Mouse (Mus musculus): ENCODE results near the gene Gm10944. TPM values are rescaled to one million over a fixed set of nuclear protein-coding genes. Genes with fewer than 3 reads are reported as not detected.

The Gm10944 gene
- not detected in 2 replicates for polyA plus RNA-seq (2014; fragmentation: Nextera tagmentation; extraction: Ambion mirVana)

GRCm38 (mm10) chr10:10681048-10681447 is at the start of gene Gm10944:
Gene Gm10944 (plus strand): TSS chr10:10681348.
- H3K27ac ChIP-seq (replicated peaks; ENCODE audit: low read depth, low read length): no peak within 1 kb of the TSS
- no peaks in the 10 kb centered on the region for H3K4me1 ChIP-seq (ENCODE audit: control insufficient read depth, insufficient read depth, low read length)
- no peak within 1 kb of the TSS for H3K4me3 ChIP-seq (ENCODE audit: low read depth, low read length)
- ATAC-seq (ENCODE audit: low read depth): no peak
- WGBS: 88% methylated on average over 1 of the region's 1 CpGs
- no peak within 1 kb of the TSS for H3K4me2 ChIP-seq (ENCODE audit: low read depth, low read length)
- no peaks in the 10 kb centered on the region for H3K9me3 ChIP-seq (ENCODE audit: control insufficient read depth, low read length)
- no peaks in the 10 kb centered on the region for H3K27me3 ChIP-seq (replicated peaks; ENCODE audit: control insufficient read depth, insufficient read depth, low read length)
- no peak for DNase-seq (ENCODE audit: low spot score)
- no peaks in the 10 kb centered on the region for H3K36me3 ChIP-seq (ENCODE audit: control insufficient read depth, insufficient read depth, low read length)
- no peak within 1 kb of the TSS for H3K9ac ChIP-seq (ENCODE audit: low read depth, low read length)

DNA sequence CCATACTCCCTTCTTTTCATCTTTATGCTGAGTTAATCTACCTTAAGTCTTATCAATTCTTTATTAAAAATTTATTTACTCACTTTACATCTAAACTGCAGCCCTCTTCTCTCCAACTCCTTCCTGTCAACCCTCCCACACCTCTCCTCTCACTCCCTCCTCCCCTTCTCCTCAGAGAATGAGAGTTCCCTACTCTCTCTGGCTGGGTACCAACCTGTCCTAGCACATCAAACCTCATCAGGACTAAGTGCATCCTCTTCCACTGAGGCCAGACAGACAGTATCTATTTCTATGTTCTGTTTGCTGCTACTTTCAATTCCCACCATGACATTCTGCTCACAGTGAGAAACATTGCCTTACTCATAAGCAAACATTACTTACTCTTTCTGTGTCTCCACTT is 25.2 kb upstream of the Gm10944 start:
- H3K27ac ChIP-seq (replicated peaks; ENCODE audit: low read depth, low read length): no peak overlapping the region
- no peaks in the 10 kb centered on the region for H3K36me3 ChIP-seq (ENCODE audit: control insufficient read depth, insufficient read depth, low read length)
- H3K9me3 ChIP-seq (ENCODE audit: control insufficient read depth, low read length): no peaks in the 10 kb centered on the region
- H3K4me2 ChIP-seq (ENCODE audit: low read depth, low read length): no peak overlapping the region
- H3K4me3 ChIP-seq (ENCODE audit: low read depth, low read length): no peak overlapping the region
- H3K4me1 ChIP-seq (ENCODE audit: control insufficient read depth, insufficient read depth, low read length): no peaks in the 10 kb centered on the region
- DNase-seq (ENCODE audit: low spot score) (no peak), ATAC-seq (ENCODE audit: low read depth) (no peak)
- H3K9ac ChIP-seq (ENCODE audit: low read depth, low read length): no peak overlapping the region
- H3K27me3 ChIP-seq (replicated peaks; ENCODE audit: control insufficient read depth, insufficient read depth, low read length): no peaks in the 10 kb centered on the region

DNA sequence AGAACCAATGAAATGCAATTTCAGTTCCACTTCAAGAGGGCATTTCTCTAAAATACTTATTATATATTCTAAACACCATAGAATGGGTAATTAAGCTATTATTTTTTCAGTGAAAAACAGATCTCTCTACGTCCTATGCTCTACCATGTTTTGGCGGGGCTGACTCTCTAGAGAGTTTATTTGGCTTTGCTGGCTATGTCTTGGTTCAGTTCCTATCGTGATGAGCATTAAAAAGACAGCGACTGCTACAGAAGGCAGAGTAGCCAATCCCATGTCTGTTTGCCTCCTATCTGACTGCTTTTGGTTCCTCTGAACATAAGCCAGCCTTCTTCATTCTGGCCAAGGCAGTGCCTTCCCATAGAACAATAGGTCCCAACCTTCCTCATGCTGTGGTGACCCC is 24.5 kb upstream of the Gm10944 start:
- no peak overlapping the region for H3K27ac ChIP-seq (replicated peaks; ENCODE audit: low read depth, low read length)
- no peaks in the 10 kb centered on the region for H3K36me3 ChIP-seq (ENCODE audit: control insufficient read depth, insufficient read depth, low read length)
- no peak overlapping the region for H3K9ac ChIP-seq (ENCODE audit: low read depth, low read length)
- H3K4me2 ChIP-seq (ENCODE audit: low read depth, low read length): no peak overlapping the region
- no peaks in the 10 kb centered on the region for H3K9me3 ChIP-seq (ENCODE audit: control insufficient read depth, low read length)
- DNase-seq (ENCODE audit: low spot score): no peak
- WGBS: 74% methylated on average over 4 of the region's 4 CpGs
- no peaks in the 10 kb centered on the region for H3K27me3 ChIP-seq (replicated peaks; ENCODE audit: control insufficient read depth, insufficient read depth, low read length)
- no peak for ATAC-seq (ENCODE audit: low read depth)
- no peaks in the 10 kb centered on the region for H3K4me1 ChIP-seq (ENCODE audit: control insufficient read depth, insufficient read depth, low read length)
- H3K4me3 ChIP-seq (ENCODE audit: low read depth, low read length): no peak overlapping the region

DNA sequence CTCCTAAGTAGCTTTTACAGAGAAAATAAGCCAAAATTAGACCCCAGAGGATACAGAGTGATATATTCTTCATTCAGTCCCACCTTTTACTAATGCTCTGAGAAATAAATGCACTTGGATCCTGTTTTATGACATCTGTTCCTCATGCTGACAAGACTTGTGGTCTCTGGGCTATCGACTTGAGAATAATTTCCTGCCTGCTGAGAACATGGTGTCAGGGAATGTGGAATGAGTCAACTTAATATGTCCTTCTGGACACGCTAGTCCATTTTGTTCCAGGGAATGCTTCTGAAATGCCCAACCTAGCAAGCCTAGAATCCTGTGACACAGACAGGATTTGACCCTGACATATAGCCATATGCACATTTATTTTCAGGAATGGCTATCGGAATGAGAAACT is 22.0 kb upstream of the Gm10944 start:
- no peak overlapping the region for H3K27ac ChIP-seq (replicated peaks; ENCODE audit: low read depth, low read length)
- H3K27me3 ChIP-seq (replicated peaks; ENCODE audit: control insufficient read depth, insufficient read depth, low read length): no peaks in the 10 kb centered on the region
- no peak for DNase-seq (ENCODE audit: low spot score)
- no peak for ATAC-seq (ENCODE audit: low read depth)
- no peak overlapping the region for H3K4me2 ChIP-seq (ENCODE audit: low read depth, low read length)
- H3K9me3 ChIP-seq (ENCODE audit: control insufficient read depth, low read length): no peaks in the 10 kb centered on the region
- no peak overlapping the region for H3K4me3 ChIP-seq (ENCODE audit: low read depth, low read length)
- H3K9ac ChIP-seq (ENCODE audit: low read depth, low read length): no peak overlapping the region
- no peaks in the 10 kb centered on the region for H3K36me3 ChIP-seq (ENCODE audit: control insufficient read depth, insufficient read depth, low read length)
- WGBS: 76% methylated on average over 3 of the region's 3 CpGs
- H3K4me1 ChIP-seq (ENCODE audit: control insufficient read depth, insufficient read depth, low read length): no peaks in the 10 kb centered on the region

DNA sequence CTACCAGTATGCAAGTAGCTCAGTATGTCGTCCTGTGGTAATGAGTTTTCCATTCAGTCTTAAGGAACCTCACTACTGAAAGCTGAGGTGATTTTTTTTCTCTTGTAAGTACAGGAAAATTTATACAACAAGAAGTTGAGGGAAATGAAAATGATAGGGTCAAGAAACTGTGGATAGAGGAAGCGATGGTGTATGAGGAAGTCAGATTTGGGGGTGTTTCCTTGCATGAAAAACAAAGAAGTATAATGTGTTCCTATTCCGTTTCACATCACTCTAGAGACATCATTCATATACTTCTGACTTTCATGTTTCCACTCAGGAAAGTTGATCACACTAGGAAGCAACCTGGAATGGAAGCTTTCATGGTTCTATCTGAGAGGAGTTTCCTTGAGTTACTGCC is 21.2 kb upstream of the Gm10944 start:
- no peaks in the 10 kb centered on the region for H3K36me3 ChIP-seq (ENCODE audit: control insufficient read depth, insufficient read depth, low read length)
- WGBS: 63% methylated on average over 3 of the region's 3 CpGs
- H3K4me2 ChIP-seq (ENCODE audit: low read depth, low read length): no peak overlapping the region
- ATAC-seq (ENCODE audit: low read depth) (no peak), DNase-seq (ENCODE audit: low spot score) (no peak)
- no peaks in the 10 kb centered on the region for H3K9me3 ChIP-seq (ENCODE audit: control insufficient read depth, low read length)
- no peaks in the 10 kb centered on the region for H3K4me1 ChIP-seq (ENCODE audit: control insufficient read depth, insufficient read depth, low read length)
- no peak overlapping the region for H3K9ac ChIP-seq (ENCODE audit: low read depth, low read length)
- H3K27me3 ChIP-seq (replicated peaks; ENCODE audit: control insufficient read depth, insufficient read depth, low read length): no peaks in the 10 kb centered on the region
- no peak overlapping the region for H3K4me3 ChIP-seq (ENCODE audit: low read depth, low read length)
- H3K27ac ChIP-seq (replicated peaks; ENCODE audit: low read depth, low read length): no peak overlapping the region

DNA sequence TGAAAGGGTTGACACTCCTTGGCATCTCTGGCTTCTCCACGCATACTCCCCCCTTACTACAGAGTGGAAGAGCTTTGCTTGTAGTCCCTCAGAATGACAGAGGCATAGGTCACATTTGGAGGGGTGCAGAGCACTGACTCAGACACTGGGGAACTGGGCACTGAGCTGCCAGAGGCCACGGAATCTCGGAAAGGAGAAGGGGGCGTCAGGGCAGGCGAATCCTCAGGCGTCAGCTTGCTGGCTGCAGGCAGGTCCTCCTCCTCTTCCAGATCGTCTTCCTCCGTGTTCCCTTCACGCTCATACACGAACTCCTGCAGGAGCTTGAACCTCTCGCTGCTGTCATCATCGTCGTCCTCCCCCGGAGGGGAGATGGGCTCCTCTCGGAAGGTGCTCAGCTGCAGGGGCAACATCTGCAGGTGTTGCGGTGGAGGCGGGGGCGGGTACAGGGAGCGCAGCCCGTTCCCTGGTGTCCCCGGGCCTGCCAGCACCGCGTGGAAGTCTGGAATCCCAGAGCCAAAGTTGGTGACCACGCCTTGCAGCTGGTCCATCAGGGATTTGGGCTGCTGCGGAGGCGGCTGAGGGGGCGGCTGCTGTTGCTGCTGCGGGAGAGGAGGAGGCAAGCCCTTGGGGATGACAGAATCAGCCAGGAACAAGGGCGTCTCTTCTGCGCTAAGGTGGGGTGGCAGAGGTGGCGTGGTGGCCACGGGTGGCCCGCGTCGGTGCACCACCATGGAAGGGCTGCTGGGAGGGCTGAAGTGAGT is 7.9 kb downstream of the Gm10944 start:
- Histone ChIP-seq H3K27me3 (replicated peaks; ENCODE audit: control insufficient read depth, insufficient read depth, low read length) (peaks cover 4% of the 10 kb centered on the region; the same call in 1 of the 2 replicates), H3K27ac (replicated peaks; ENCODE audit: low read depth, low read length) (no peak overlapping the region), H3K4me2 (ENCODE audit: low read depth, low read length) (peak overlapping the region; percentile 86), H3K4me3 (ENCODE audit: low read depth, low read length) (peak overlapping the region; percentile 43), H3K9ac (ENCODE audit: low read depth, low read length) (peak overlapping the region; percentile 52), H3K4me1 (ENCODE audit: control insufficient read depth, insufficient read depth, low read length) (no peaks in the 10 kb centered on the region), H3K36me3 (ENCODE audit: control insufficient read depth, insufficient read depth, low read length) (no peaks in the 10 kb centered on the region), H3K9me3 (ENCODE audit: control insufficient read depth, low read length) (no peaks in the 10 kb centered on the region)
- peak; percentile 53 for ATAC-seq (ENCODE audit: low read depth)
- WGBS: 4% methylated on average over 31 of the region's 35 CpGs
- peak; percentile 19 for DNase-seq (ENCODE audit: low spot score)

GRCm38 (mm10) chr10:10689668-10690223 is 8.6 kb downstream of the Gm10944 start:
- peak overlapping the region; percentile 52 for H3K9ac ChIP-seq (ENCODE audit: low read depth, low read length)
- ATAC-seq (ENCODE audit: low read depth): no peak

GRCm38 (mm10) chr10:10697497-10697896 is 16.3 kb downstream of the Gm10944 start:
- Histone ChIP-seq H3K36me3 (ENCODE audit: control insufficient read depth, insufficient read depth, low read length) (no peaks in the 10 kb centered on the region), H3K4me1 (ENCODE audit: control insufficient read depth, insufficient read depth, low read length) (no peaks in the 10 kb centered on the region), H3K9ac (ENCODE audit: low read depth, low read length) (no peak overlapping the region), H3K27me3 (replicated peaks; ENCODE audit: control insufficient read depth, insufficient read depth, low read length) (no peaks in the 10 kb centered on the region), H3K4me3 (ENCODE audit: low read depth, low read length) (no peak overlapping the region), H3K4me2 (ENCODE audit: low read depth, low read length) (no peak overlapping the region), H3K9me3 (ENCODE audit: control insufficient read depth, low read length) (no peaks in the 10 kb centered on the region), H3K27ac (replicated peaks; ENCODE audit: low read depth, low read length) (no peak overlapping the region)
- WGBS: 63% methylated on average over 6 of the region's 6 CpGs
- no peak for ATAC-seq (ENCODE audit: low read depth)
- DNase-seq (ENCODE audit: low spot score): no peak

More at GRCm38 (mm10) chr10:10689668-10690223, 8.6 kb downstream of the Gm10944 start:
- Histone ChIP-seq H3K9me3 (ENCODE audit: control insufficient read depth, low read length) (no peaks in the 10 kb centered on the region), H3K27me3 (replicated peaks; ENCODE audit: control insufficient read depth, insufficient read depth, low read length) (peaks cover 4% of the 10 kb centered on the region; the same call in 1 of the 2 replicates), H3K27ac (replicated peaks; ENCODE audit: low read depth, low read length) (no peak overlapping the region), H3K36me3 (ENCODE audit: control insufficient read depth, insufficient read depth, low read length) (no peaks in the 10 kb centered on the region), H3K4me2 (ENCODE audit: low read depth, low read length) (peak overlapping the region; percentile 86), H3K4me3 (ENCODE audit: low read depth, low read length) (peak overlapping the region; percentile 43), H3K4me1 (ENCODE audit: control insufficient read depth, insufficient read depth, low read length) (no peaks in the 10 kb centered on the region)
- no peak for DNase-seq (ENCODE audit: low spot score)
- WGBS: 14% methylated on average over 10 of the region's 11 CpGs

DNA sequence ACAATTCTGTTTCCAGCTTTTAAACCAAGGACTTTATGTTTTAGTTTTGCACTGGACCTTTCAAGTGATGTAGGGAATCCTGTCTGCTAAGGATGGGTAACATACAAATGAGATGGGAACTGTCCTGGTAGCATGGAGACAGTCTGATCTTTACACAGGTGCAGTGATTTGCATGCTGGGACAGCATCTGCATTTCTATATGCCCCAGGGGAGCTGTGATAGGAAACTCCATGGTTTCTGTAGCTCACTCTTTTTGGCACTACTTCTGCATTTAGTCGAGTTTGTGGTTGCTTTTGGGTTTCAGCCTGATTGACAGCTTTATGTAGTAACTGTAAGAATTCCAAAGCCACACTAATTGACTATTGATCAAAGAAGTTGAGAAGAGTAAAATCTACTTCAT is 19.8 kb downstream of the Gm10944 start:
- H3K9ac ChIP-seq (ENCODE audit: low read depth, low read length): no peak overlapping the region
- H3K4me2 ChIP-seq (ENCODE audit: low read depth, low read length): no peak overlapping the region
- no peaks in the 10 kb centered on the region for H3K4me1 ChIP-seq (ENCODE audit: control insufficient read depth, insufficient read depth, low read length)
- H3K4me3 ChIP-seq (ENCODE audit: low read depth, low read length): no peak overlapping the region
- no peaks in the 10 kb centered on the region for H3K36me3 ChIP-seq (ENCODE audit: control insufficient read depth, insufficient read depth, low read length)
- WGBS: 33% methylated on average over 1 of the region's 1 CpGs
- no peak overlapping the region for H3K27ac ChIP-seq (replicated peaks; ENCODE audit: low read depth, low read length)
- no peaks in the 10 kb centered on the region for H3K27me3 ChIP-seq (replicated peaks; ENCODE audit: control insufficient read depth, insufficient read depth, low read length)
- H3K9me3 ChIP-seq (ENCODE audit: control insufficient read depth, low read length): no peaks in the 10 kb centered on the region
- ATAC-seq (ENCODE audit: low read depth) (no peak), DNase-seq (ENCODE audit: low spot score) (peak; percentile 38)

Measured in embryonic facial prominence, embryonic 14.5 days (tissue).